Mouse (Mus musculus) thymus, adult 2 months (tissue): ENCODE results near the gene A830031A19Rik.

Experiments
- CTCF ChIP-seq: fragments of 200-500 bp; IDR thresholded peaks from 2 replicates; pipeline ENCODE4 v1.5.1; 2012; ENCODE audit warnings: mild to moderate bottlenecking, control low read depth, low read length, moderate library complexity, borderline replicate concordance; ENCODE audit not compliant: control insufficient read depth, poor library complexity, insufficient read depth; ENCODE audit errors: extremely low read depth
- POLR2A ChIP-seq: fragments of 200-500 bp; IDR thresholded peaks from 2 replicates; pipeline ENCODE4 v1.6.1; 2012; ENCODE audit warnings: mild to moderate bottlenecking, low read length, control low read depth, moderate library complexity; ENCODE audit not compliant: control insufficient read depth, poor library complexity, insufficient read depth; ENCODE audit errors: extremely low read depth

DNA sequence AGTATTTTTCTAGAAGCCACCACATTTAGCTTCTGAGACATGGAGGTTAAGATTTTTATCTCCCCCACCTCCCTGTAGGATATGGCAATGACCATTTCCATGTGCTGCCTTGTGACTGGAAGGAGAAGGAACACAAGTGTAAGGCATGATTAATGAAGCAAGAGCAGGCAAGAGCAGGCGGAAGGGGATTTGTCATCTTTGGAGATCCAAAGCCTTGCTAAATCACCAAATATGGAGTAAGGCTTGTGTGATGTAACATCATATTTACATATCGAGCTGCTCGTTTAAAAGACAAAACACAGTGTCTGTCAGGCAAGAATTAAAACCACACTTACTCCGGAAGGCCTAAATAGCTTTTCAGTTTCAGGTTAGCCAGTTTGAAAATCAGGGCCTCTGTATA, 12.2 kb upstream of the A830031A19Rik start:
- TF ChIP-seq POLR2A (no peak), CTCF (no peak)
